Mouse (Mus musculus) gastrocnemius, postnatal 4 days (tissue): Measurements from ENCODE around the gene Srrm4. TPM values are rescaled to one million over a fixed set of nuclear protein-coding genes. Genes with fewer than 3 reads are reported as not detected.

Experiments used
- DNase-seq, 2 experiments: peaks; one replicate each; pipeline ENCODE4 v3.0.0; 2021 to 2022; ENCODE audit warnings: low spot score in 2 of 2, mixed read lengths in 2 of 2
- total RNA-seq, 2 experiments: library from RNA; stranded (reverse); gene quantifications; 2 replicates each; pipeline ENCODE4 v1.2.3; 2021

The Srrm4 gene
- total RNA-seq, 2 experiments from 2014 or later, result 0.34 to 0.70 TPM

DNA sequence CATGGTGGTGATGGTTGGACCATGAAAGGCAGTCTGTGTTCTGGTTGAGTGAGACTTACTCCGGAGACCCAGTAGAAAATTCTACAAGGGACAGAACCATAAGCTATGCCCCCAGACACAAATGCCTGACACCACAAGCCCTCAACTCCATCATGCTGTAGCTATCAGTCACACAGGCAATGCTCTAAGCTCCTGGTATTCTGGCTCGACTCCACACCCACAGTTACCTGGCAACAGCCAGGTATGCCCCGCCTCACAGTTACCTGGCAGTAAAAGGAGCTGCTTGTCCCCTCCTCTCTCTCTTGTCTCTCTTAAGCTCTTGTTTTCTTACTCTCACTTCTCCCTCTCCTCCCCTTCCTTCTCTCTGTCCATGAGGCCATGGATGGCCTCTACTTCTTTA, 98.9 kb downstream of the Srrm4 start:
- no peak for DNase-seq

DNA sequence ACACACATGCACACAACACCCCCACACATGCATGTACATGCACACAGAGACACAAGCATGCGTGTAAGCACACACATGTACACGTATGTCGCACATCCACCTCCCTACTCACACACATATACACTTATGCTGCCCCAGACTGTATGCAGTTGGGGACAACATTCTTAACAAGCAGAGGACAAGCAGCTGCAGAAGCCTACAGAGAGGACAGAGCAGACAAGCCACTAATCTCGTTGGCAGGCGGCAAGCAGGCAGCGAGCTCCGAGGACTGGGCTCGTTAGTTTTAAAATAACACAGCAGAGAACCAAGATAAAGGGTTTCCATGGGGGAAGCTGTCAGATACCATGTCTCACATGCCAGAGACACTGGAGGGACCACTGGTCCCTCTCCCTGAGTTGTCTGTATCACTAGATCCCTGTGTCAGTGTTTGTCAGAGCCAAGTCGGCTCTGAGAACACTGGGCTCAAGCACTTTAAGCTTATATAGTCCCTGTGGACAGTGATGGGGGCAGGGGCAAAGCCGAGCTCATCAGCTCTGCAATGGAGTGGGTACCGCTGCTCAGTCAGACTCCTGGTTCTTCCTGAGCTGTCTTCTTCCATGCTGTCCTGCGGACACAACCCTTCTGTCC, 99.7 kb downstream of the Srrm4 start:
- no peak for DNase-seq

DNA sequence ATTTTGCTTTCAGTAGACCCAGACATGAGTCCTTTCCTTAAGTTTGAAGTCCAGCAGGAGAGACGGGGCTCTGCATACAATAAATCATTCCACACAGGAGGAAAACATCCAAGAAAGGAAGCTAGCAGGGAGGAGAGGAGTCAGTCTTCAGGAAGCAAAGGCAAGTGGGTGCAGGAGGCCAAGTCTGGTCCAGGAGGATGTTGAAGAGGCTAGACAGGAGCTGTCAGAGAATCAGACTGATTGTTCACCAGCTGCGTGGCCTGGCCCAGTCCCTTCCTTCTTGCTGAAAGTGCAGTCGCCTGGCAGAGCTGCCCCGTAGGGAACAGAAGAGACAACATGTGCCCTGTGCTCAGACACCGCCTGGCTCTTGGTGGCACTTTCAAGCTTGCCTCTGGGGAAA, 100.8 kb downstream of the Srrm4 start:
- DNase-seq, result no peak

DNA sequence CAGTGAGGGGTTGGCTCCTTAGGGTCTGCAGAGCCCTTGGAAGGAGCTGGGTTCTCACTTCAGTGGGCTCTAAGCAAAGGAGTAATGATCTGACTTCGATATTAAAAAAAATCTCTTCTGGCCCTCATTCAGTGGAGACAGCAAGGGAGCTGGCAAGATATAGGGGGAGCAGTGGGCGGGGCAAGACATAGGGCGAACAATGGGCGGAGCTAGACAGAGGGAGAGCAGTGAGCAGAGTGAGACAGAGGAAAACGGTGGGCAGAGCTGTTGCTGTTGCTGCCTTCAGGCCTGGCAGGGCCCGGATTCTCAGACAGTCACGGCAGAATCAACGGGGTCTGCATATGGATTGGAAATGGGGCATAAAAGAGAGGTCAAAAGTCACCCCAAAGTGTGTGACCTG, 102.0 kb downstream of the Srrm4 start:
- no peak for DNase-seq

DNA sequence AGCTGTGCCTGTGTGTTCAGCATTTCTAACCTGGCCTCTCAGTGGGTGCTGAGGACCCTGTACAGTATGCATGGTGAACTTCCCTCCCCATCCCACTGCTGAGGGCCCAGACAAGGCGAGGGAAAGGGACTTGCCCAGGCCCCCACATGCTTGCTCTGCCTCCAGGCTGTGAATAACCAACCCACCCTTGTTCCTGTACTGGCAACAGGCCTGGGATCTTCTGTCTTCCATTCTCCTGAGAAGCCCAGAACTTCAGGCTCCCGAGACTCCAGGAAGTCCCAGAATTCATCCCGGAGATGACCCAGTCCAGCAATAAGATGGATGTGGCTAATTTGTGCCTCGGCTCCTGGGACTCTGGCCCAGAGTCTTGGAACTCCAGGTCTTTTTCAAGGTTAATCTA, 105.5 kb downstream of the Srrm4 start:
- no peak for DNase-seq

DNA sequence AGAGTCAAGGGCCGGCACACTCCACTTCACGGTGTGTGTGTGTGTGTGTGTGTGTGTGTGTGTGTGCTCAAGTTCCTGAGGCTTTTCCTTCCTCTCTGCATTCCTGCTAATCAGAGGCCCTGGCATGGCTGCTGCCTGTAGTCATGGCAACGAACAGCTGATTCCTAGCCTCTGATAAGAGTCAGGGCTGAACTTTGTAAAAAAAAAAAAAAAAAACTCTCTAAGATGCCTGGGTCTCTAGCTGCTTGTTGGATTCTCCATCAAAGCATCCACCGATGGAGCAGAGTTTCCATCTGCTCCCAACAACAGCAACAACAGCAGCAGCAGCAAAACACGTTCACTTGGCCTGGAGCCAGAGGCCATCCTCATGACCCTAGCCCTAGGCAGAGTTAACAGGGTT, 106.5 kb downstream of the Srrm4 start:
- DNase-seq, result peak in 1 of 2 experiments; percentile 23

DNA sequence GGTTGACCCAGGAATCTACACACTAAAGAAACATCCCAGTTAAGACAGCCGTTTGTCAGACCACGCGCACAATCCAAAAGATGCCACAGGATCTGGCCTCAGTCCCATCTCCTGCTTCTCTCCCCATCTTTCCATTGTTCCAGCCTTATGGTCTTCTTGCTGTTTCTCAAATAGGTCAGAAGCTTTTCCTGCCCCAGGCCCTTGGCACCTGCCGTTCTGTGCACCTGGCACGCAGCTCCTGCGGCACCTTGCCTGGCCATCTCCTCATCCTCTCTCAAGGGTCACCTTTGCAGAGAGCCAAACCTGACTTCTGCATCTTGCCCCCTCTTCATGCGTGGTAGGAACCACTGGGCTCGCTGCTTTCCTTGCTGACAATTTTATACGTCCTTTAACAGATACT, 107.4 kb downstream of the Srrm4 start:
- DNase-seq, result no peak

DNA sequence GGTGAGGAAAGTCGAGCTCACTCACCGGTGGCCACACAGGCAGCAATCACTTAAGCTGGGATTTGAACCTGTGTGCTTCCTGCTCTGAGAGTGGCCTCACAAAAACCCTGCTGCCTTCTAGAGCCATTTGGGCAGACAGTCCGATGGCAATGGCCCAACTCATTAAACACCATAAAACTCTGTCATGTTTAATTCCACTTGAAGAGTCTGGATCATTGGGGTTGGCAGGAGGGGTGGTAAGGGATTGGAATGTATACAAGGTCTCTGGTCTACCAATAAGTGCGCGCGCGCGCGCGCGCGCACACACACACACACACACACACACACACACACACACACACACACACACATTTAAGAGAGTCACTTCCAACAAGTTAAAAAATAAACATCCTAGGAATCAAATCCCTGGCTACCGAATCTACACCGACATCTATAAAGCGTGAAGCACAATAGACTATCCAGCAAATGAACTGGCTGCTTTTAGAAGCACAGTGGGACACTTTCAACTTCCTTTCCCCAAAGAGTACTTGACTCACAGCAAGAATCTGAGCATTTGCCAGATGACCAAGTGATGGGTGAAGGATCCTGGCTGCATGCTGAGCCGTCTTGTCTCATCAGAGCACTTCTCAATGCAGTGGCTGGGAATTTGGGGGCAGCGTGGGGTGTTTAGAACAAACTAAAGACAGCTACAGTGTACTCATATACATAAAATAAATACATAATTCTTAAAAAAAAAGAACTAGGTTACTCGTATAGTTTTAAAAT, 112.8 kb downstream of the Srrm4 start:
- no peak for DNase-seq

DNA sequence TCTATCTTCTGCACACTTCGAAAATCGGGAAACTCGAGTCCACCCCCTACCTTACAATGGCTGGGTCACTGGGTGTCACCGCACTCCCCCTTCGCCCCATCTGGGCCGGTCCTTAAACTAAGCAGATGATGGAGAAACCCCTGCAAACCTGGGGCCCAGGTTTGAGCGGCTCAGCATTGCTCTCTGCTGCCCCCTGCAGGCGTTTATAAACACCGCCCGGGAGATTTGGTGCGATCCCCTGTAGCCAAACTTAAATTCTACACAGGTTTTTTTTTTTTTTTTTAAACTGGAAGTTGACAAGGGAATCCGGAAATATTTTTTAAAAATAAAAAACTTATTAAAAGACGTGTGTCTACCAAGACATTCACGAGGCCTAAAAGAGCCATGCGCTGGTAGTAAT, 115.6 kb downstream of the Srrm4 start:
- DNase-seq, result peak in 1 of 2 experiments; percentile 38

DNA sequence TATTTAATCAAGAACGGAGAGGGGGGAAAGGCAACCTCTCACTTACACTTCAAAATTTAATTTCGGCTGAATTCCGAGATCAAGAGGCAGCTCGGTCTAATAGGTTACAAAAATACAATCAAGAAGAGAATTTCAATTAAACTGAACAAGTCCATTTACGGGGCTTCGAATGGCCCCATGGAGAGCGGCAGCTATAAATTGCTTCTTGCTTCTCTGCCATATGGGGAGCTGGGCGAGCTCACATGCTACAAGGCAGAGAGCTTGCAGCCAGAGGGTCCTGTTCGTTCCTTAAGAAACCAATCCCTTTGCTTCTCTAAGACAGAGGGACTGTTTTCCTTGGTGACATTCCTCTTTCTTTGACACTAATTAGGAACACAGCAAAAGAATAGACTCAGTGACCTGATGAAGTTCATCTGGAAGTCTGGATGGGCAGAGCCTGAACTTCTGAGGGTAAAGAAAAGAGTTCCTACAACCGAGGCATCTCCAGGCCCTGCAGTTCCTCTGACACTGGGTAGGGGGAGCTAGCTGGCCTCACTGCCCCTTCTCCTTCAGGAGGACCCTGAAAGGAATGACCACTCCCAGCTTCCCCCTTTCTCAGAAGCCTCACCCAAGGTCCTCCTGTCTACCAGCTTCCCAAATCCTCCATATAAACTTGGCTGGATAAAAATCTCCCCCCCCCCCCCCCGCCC, 130.1 kb downstream of the Srrm4 start:
- DNase-seq, result no peak

DNA sequence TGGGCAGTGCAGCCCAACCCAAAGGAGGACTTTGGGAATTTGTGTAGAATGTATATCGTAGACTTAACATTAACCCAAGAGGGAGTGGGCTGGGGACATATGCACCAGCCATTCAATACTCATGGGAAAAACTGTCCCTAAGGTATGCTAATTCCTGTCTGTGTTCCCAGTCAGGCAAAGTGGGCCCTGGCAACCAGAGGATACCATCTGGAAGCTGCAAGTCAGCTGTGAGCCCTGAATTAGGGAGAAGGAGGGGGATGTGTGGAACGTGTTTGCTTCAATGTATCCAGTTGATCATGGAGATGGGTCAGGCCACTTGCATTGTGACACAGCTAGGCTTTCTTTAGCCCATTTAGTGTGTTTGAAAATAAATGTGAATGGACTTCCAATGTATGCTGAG, 131.6 kb downstream of the Srrm4 start:
- DNase-seq, result no peak

DNA sequence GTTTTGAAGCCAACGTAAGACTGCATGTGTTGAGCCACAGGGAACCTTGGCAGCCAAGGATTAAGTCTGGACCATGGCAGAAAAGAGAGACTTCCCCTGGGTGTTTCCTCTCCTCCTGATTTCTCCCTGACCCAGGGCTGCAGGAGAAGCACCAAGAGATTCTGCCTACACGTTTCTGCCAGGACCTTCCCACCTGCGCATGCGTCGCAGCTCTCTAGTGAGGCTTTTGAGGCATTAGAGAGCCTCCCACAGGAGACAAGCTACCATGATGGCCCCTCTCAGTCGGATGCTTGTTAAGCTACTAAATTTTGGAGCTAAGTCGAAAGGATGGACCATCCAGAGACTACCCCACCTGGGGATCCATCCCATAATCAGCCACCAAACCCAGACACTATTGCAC, 133.8 kb downstream of the Srrm4 start:
- no peak for DNase-seq

DNA sequence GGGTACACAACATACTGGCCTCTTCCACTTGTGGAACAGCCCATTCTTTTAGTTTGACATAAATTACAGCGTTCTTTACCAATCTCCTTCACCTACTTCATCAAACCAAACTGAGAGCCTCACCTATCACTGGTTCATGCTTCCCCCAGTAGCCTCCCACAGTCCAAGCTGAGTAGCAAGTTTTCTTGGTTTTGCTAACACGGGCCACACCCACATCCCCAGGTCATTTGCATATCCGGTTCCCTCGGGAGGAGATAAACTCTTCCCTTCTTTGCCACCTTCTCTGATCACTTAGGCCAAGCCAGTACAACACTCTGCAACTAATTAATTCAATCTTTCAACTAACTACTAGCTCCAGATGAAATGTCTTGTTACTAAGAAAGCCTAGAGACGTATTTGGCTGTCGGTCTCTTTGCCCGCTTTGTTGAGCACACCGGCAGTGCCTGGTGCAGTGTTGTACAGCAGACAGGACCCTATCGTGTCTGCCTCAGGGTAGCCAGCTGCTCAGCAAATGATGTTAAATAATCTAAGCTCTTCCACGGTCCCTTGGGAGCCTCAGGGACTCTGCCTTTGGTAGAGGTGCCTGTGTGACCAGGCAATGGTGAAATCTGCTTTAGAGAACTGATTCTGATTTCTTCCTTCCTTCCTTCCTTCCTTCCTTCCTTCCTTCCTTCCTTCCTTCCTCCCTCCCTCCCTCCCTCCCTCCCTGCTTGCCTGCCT, 134.7 kb downstream of the Srrm4 start:
- no peak for DNase-seq

DNA sequence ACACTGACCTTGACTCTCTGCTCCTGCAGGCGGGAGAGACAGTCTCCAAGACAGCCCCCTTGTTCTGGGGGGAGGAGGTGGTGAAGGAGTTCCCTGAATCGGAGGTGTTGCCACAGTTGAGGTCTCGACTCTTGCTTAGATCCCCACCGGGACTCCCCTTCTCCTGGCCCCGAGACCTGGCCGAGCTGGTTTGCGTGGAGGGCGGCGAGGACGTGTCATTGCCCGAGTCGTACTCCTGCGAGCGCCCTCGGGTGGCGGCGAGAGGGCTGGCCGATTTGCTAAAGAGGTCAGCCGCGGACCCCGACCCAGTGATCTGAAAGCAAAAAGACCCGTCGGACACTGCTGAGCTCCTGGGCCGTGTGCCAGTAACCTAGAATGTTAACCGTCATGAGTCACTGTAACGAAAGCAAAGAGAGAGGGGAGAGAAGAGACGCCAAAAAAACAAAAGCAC, 138.2 kb downstream of the Srrm4 start:
- DNase-seq, result peak; percentile 73 to 75

DNA sequence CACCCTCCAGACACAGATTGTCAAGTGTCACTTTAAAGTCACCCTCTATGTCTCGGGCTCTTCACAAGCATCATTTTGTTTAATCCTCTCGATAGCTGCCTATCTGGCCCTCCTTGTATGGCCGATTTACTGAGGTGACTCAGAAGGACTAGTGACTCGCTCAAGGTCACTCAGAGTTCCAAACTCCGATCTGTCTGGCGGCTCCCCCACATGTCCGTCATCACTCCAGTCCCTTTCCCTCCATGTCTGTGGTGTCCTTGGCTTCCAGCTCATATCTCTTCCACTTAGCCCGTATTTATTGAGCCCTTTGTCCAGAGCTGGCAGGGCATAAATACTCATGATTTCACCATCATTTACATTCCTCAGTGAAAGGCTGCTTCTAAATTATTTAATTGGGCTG, 140.7 kb downstream of the Srrm4 start:
- no peak for DNase-seq

DNA sequence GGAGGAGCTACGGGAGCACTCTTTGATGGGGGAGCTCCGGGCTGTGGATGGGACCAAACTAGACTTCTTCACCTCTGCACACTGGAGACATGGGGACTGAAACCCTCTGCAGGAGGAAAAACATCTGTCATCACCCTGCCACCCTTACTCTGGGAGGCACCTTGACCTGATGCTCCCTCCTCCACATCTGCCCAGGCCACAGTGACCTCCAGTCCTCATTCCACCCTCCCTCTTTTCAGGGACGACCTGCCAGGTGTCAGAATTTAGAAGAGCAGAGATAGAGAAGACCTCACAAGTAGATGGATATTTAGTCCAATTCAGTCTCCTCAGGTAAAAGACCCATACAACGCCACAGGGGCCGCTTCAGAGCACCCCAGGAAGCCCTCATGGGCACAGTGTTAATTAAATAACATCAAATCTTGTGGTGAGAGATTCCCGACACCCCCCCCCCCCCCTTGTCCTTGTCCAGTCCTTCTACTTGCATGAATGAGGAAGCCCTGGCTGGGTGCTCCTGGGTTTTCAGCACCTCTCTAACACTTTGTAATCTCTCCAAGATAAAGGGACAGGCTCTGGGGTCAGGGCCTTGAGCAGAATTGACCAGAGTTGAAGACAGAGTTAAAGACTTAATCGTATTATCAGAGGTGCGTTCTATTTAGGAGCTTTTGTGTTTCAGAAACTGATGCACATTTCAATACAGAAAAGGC, 141.9 kb downstream of the Srrm4 start:
- no peak for DNase-seq

DNA sequence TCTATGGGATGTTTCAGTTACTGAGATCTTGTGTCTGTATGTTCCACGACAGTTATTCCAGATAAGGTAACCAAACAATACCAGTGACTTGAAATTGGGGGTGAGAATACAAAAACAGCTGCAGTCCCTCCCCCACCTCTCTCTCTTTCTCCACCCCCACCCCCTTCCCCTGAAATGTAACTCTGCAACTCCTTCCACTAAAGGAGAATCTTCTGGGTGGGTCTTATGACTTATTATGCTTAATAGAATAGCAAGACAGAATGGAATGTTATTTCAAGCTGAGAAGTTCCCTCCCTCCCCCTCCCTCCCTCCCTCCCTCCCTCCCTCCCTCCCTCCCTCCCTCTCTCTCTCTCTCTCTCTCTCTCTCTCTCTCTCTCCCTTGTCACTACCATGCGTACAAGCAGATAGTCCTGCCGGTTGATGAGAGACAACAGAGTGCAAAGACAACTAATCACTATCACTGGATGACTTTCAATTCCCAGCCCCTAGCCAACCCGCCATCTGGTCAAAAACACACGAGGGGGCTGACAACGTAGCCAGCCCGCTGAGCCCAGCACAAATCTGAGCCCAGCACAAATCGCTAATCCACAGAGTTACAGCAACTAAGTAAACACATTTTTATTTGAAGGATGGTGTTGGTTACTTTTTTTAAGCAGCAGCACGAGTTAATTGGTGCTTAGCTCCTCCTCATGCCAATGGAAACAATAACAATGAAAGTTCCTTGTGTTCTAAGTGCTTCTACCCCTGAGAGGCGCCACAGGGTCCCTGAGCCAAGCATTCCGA, 143.0 kb downstream of the Srrm4 start:
- DNase-seq, result no peak

DNA sequence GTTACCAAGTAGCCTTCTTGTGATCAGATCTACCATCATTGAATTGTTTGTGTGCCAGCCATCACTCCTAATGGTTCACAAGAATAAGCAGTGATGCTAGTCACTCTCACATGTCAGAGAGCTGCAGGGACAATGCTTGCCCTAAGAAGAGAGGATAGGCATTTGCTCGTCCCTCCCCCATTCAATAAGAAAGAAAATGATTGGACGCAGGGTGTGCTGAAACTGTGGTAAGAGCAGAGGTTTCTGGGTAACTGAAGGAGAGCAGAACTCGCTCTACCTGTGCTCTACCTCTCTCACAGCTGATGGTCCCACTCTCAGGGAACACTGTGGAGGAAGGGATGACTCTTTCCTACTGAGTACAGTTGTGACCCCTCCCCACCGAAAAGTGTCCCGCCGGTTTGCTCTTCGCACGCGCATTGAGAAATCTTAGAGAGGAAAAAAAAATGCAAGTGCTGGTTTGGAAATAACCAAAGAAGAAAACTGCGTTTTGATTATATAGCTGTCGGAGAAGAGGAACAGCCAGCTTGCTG, 143.7 kb downstream of the Srrm4 start:
- no peak for DNase-seq

DNA sequence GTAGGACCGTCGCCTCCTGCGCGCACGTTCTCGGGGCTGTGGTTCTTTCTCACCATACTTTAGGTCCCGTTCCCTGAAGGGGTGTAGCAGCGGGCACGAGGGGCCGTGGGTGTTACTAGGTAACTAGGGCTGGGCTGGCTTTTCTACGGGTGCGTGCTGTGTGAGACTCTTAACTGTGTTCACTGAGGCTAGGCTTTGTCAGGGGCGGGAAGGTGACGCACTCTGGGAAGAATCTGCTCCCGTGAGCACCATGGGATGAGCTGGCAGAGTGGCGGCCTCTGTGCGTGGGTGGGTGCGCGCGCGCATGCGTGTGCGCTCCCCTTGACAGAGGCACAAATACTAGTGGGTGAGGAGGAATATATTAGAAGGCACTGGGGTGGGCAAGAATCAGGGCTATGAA, 145.1 kb downstream of the Srrm4 start:
- DNase-seq, result no peak
